7 mouse cellular contexts compared by ENCODE assay signal in the genomic region with DNA sequence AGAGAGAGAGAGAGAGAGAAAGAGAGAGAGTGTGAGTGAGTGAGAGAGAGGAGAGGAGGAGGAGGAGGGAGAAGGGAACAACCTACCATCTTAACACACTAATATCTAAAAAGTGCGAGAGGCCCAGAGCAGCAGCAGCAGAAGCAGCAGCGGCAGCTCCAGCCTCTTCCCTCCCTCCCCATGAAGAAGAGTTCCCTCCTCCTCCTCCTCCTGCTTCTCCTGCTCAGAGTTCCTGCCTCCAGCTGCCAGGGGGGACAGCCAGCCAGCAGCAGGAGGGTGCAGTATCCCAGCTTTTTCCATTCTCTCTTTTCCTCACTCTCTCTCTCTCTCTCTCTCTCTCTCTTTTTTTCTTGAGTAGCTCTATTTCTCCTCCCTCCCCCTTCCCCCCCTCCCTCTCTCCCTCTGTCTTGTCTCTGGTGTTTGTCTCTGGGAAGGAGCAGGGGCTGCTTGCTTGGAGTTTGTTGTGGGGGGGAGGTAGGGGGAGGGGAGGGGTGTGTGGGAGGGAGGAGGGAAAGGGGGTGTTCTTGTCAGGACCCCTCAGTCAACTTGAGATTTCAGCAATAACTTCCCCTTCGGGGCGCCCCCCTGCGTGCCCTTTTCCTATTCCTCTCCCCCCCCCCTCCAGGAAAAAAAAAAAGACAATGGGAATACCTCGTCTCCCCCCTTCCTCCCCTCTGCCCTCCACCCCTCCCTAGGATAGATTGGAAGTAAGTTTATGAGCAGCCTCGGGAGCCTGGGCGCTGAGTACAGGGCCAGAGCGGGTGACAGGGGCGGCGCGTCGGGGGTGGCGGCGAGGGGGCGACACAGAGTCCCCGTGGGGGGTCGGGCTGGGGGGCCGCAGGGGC.
A peak's percentile ranks its signal among the peaks of the same experiment; 100 is the strongest.
DNase-seq lines count a peak whose midpoint lies in the region; ATAC-seq and TF ChIP-seq lines count a peak whose summit lies in the region.

No protein-coding gene starts in this region.

- peak; percentile 56 for TF ChIP-seq POLR2A in cortical plate, adult 2 months (IDR thresholded peaks at IDR 0.05; ENCODE audit: extremely low read depth, insufficient read depth, low read length)

- peaks cover 4% of the 10 kb centered on the region for H3K4me1 ChIP-seq in cortical plate, adult 2 months (ENCODE audit: control insufficient read depth, insufficient read depth, low read length)
- H3K4me1 ChIP-seq in intestine, embryonic 14.5 days (replicated peaks; ENCODE audit: control insufficient read depth, insufficient read depth, low read length), result peaks cover 23% of the 10 kb centered on the region
- peaks cover 51% of the 10 kb centered on the region for H3K4me1 ChIP-seq in midbrain, embryonic 10.5 days

- WGBS in intestine, embryonic 14.5 days, result 0% methylated on average over 14 of the region's 19 CpGs
- 1% methylated on average over 16 of the region's 19 CpGs for WGBS in midbrain, embryonic 10.5 days

- peak overlapping the region; percentile 87 for H3K27ac ChIP-seq in cortical plate, adult 2 months (ENCODE audit: insufficient read depth, low read length)
- H3K27ac ChIP-seq in intestine, embryonic 14.5 days (ENCODE audit: low read depth), result peak overlapping the region; percentile 99
- peak overlapping the region; percentile 99 for H3K27ac ChIP-seq in midbrain, embryonic 10.5 days (replicated peaks)

- peak; percentile 48 for ATAC-seq in intestine, embryonic 14.5 days (replicated peaks; ENCODE audit: low FRiP score, low TSS enrichment, low read depth)

- H3K36me3 ChIP-seq in intestine, embryonic 14.5 days (ENCODE audit: control insufficient read depth, insufficient read depth, low read length), result no peaks in the 10 kb centered on the region
- no peaks in the 10 kb centered on the region for H3K36me3 ChIP-seq in midbrain, embryonic 10.5 days

- H3K9ac ChIP-seq in intestine, embryonic 14.5 days (ENCODE audit: low read length), result peak overlapping the region; percentile 90

- no peaks in the 10 kb centered on the region for H3K9me3 ChIP-seq in intestine, embryonic 14.5 days (ENCODE audit: control insufficient read depth, low read length)
- H3K9me3 ChIP-seq in midbrain, embryonic 10.5 days (replicated peaks), result no peaks in the 10 kb centered on the region

- no peak for TF ChIP-seq CTCF in cortical plate, adult 2 months (IDR thresholded peaks at IDR 0.05; ENCODE audit: extremely low read depth, insufficient read depth, low read length)

- peak; percentile 64 for DNase-seq in ZHBTc4 (ENCODE audit: low read depth, low spot score)
- peak; percentile 14 to 33 for DNase-seq in gastrocnemius, adult 8-10 months (ENCODE audit: low spot score in 2 of 2)
- DNase-seq in intestine, embryonic 14.5 days (ENCODE audit: low spot score), result peak; percentile 89
- peak; percentile 49 to 74 for DNase-seq in left cerebral cortex, postnatal 25 days (ENCODE audit: low spot score in 2 of 2)
- DNase-seq in midbrain, embryonic 10.5 days (ENCODE audit: low spot score), result peak; percentile 79
- DNase-seq in skeletal muscle tissue, adult 2 months (ENCODE audit: low read depth, low spot score), result peak; percentile 63

- peak overlapping the region; percentile 70 for H3K4me3 ChIP-seq in cortical plate, adult 2 months (ENCODE audit: insufficient read depth, low read length)
- peak overlapping the region; percentile 91 for H3K4me3 ChIP-seq in intestine, embryonic 14.5 days (ENCODE audit: low read depth, low read length)
- H3K4me3 ChIP-seq in midbrain, embryonic 10.5 days, result peak overlapping the region; percentile 80

- H3K27me3 ChIP-seq in intestine, embryonic 14.5 days (replicated peaks; ENCODE audit: control insufficient read depth, insufficient read depth, low read length), result no peaks in the 10 kb centered on the region
- H3K27me3 ChIP-seq in midbrain, embryonic 10.5 days (ENCODE audit: low read depth, poor library complexity, severe bottlenecking), result no peaks in the 10 kb centered on the region

- intact Hi-C loops in left cerebral cortex, postnatal 25 days (cut with DNase I), result loop anchor here (5.0 to 10.0 kb wide), 2 partner anchors 197 to 251 kb away; partner anchors contain the start of gene Cry2

- peak overlapping the region; percentile 84 for H3K4me2 ChIP-seq in intestine, embryonic 14.5 days (ENCODE audit: low read length)

Comparison
In these comparisons a context has a peak if more than half of its experiments do, and no peak if none do; other contexts are left out.
1. Peak in every context shown above with its lines: DNase-seq, ATAC-seq, H3K4me3 ChIP-seq and H3K27ac ChIP-seq.
2. DNase-seq: peak in every context shown above with its lines; median percentile 89 in intestine, embryonic 14.5 days; 79 in midbrain, embryonic 10.5 days; 64 in ZHBTc4; 63 in skeletal muscle tissue, adult 2 months; 62 in left cerebral cortex, postnatal 25 days; 24 in gastrocnemius, adult 8-10 months.